Mouse (Mus musculus) hindbrain, postnatal 0 days (tissue): ENCODE results near the gene Scn2b. TPM values are rescaled to one million over a fixed set of nuclear protein-coding genes. Genes with fewer than 3 reads are reported as not detected.
A peak's percentile ranks its signal among the peaks of the same experiment; 100 is the strongest.

Experiments used
- ATAC-seq: fragments of 200-750 bp; cut with Nextera tagmentation; 2 replicates; pipeline ENCODE4 v1.8.0; 2017; ENCODE audit warnings: mild to moderate bottlenecking, moderate TSS enrichment, moderate library complexity
- DNase-seq: peaks from one replicate; pipeline ENCODE4 v3.0.0-alpha.2; 2015; ENCODE audit warnings: low spot score
- H3K27ac ChIP-seq: fragments of 300-500 bp; sonication (generic); 2 replicates; pipeline ENCODE4 v1.5.1; 2014; ENCODE audit warnings: mild to moderate bottlenecking
- H3K27me3 ChIP-seq: fragments of 300-500 bp; sonication (generic); 2 replicates; pipeline ENCODE4 v1.6.1; 2014; ENCODE audit warnings: low read length, mixed read lengths; ENCODE audit not compliant: insufficient read depth
- H3K36me3 ChIP-seq: fragments of 300-500 bp; sonication (generic); 2 replicates; pipeline ENCODE4 v1.6.1; 2014; ENCODE audit warnings: low read length, mixed read lengths; ENCODE audit not compliant: insufficient read depth
- H3K4me1 ChIP-seq: fragments of 300-500 bp; sonication (generic); 2 replicates; pipeline ENCODE4 v1.6.1; 2014; ENCODE audit warnings: antibody characterized with exemption, low read length, mixed read lengths; ENCODE audit not compliant: insufficient read depth
- H3K4me2 ChIP-seq: fragments of 300-500 bp; sonication (generic); 2 replicates; pipeline ENCODE4 v1.6.1; 2014; ENCODE audit warnings: low read depth, mild to moderate bottlenecking, low read length, moderate library complexity, mixed read lengths
- H3K4me3 ChIP-seq: fragments of 300-500 bp; sonication (generic); 2 replicates; pipeline ENCODE4 v1.5.1; 2014; ENCODE audit warnings: low read length
- H3K9ac ChIP-seq: fragments of 300-500 bp; sonication (generic); replicated peaks from 2 replicates; pipeline ENCODE4 v1.6.1; 2014; ENCODE audit warnings: mild to moderate bottlenecking, low read length, moderate library complexity, mixed read lengths
- H3K9me3 ChIP-seq: fragments of 300-500 bp; sonication (generic); 2 replicates; pipeline ENCODE4 v1.6.1; 2016; ENCODE audit warnings: low read length, mixed read lengths
- CTCF ChIP-seq: IDR thresholded peaks from 2 replicates; pipeline ENCODE4 v1.5.1; 2016; ENCODE audit warnings: antibody characterized with exemption, control low read depth, low read depth
- WGBS: fragments of 180-500 bp; shearing (Covaris S2); extraction: QIAGEN DNeasy Blood & Tissue Kit; methylation state at CpG from one replicate; pipeline ENCODE4 v1.1.7; 2014; 5-methylcytosine and 5-hydroxymethylcytosine counted together
- polyA plus RNA-seq: library from polyadenylated mRNA; unstranded; fragments of >200 nt; fragmentation: Nextera tagmentation; extraction: Ambion mirVana; gene quantifications from 2 replicates; pipeline ENCODE4 v1.2.1, GENCODE M21; 2015
- total RNA-seq: library from RNA; depleted of rRNA; stranded (reverse); fragments of >200 nt; gene quantifications from 2 replicates; pipeline ENCODE4 v1.2.3, GENCODE M21; 2014

The Scn2b gene
- total and polyA plus RNA-seq, 2 experiments from 2014 or later, result 9.0 to 14.3 TPM

- H3K4me3 ChIP-seq, result peak overlapping the region; percentile 73
- peaks cover 21% of the 10 kb centered on the region for H3K4me1 ChIP-seq
- TF ChIP-seq CTCF, result no peak
- peak overlapping the region; percentile 71 for H3K4me2 ChIP-seq
- DNase-seq (peak; percentile 25), ATAC-seq (no peak)
- H3K9ac ChIP-seq, result peak overlapping the region; percentile 96
- no peaks in the 10 kb centered on the region for H3K9me3 ChIP-seq
- no peaks in the 10 kb centered on the region for H3K27me3 ChIP-seq
- 15% methylated on average over 10 of the region's 10 CpGs for WGBS
- peak overlapping the region; percentile 94 for H3K27ac ChIP-seq
- H3K36me3 ChIP-seq, result no peaks in the 10 kb centered on the region
Observed at GRCm38 (mm10) chr9:45118552-45118951, 970 bp downstream of the Scn2b start.

GRCm38 (mm10) chr9:45119316-45119953 is 1.9 kb downstream of the Scn2b start:
- no peak overlapping the region for H3K27ac ChIP-seq
- 94% methylated on average over 8 of the region's 8 CpGs for WGBS
- H3K4me1 ChIP-seq, result peaks cover 21% of the 10 kb centered on the region
- H3K9me3 ChIP-seq, result no peaks in the 10 kb centered on the region
- TF ChIP-seq CTCF, result peak; percentile 41
- H3K4me2 ChIP-seq, result peak overlapping the region; percentile 71
- no peak for DNase-seq
- 0 out of 2 replicates have a peak overlapping the region, but pooled peaks have one; percentile 96 for H3K9ac ChIP-seq
- no peak for ATAC-seq
- H3K36me3 ChIP-seq, result no peaks in the 10 kb centered on the region
- peak overlapping the region; percentile 73 for H3K4me3 ChIP-seq
- H3K27me3 ChIP-seq, result no peaks in the 10 kb centered on the region

GRCm38 (mm10) chr9:45119954-45120530 is 2.5 kb downstream of the Scn2b start:
- no peak overlapping the region for H3K9ac ChIP-seq
- peak overlapping the region; percentile 71; the same call in 1 of the 2 replicates for H3K4me2 ChIP-seq
- no peaks in the 10 kb centered on the region for H3K27me3 ChIP-seq
- H3K4me3 ChIP-seq, result no peak overlapping the region
- H3K36me3 ChIP-seq, result no peaks in the 10 kb centered on the region
- H3K4me1 ChIP-seq, result peaks cover 21% of the 10 kb centered on the region
- H3K9me3 ChIP-seq, result no peaks in the 10 kb centered on the region
- no peak for TF ChIP-seq CTCF
- H3K27ac ChIP-seq, result no peak overlapping the region
- no peak for ATAC-seq
- DNase-seq, result no peak
- WGBS, result 86% methylated on average over 14 of the region's 14 CpGs

- H3K36me3 ChIP-seq, result peaks cover 5% of the 10 kb centered on the region; the same call in 1 of the 2 replicates
- no peak for TF ChIP-seq CTCF
- no peak overlapping the region for H3K4me3 ChIP-seq
- DNase-seq (no peak), ATAC-seq (no peak)
- no peak overlapping the region for H3K4me2 ChIP-seq
- no peak overlapping the region for H3K27ac ChIP-seq
- no peaks in the 10 kb centered on the region for H3K27me3 ChIP-seq
- no peaks in the 10 kb centered on the region for H3K9me3 ChIP-seq
- H3K4me1 ChIP-seq, result peaks cover 21% of the 10 kb centered on the region
- 85% methylated on average over 6 of the region's 6 CpGs for WGBS
- H3K9ac ChIP-seq, result no peak overlapping the region
Observed at GRCm38 (mm10) chr9:45120567-45120966, 3.0 kb downstream of the Scn2b start.

GRCm38 (mm10) chr9:45121001-45121400 is 3.4 kb downstream of the Scn2b start:
- H3K36me3 ChIP-seq, result peaks cover 6% of the 10 kb centered on the region; the same call in 1 of the 2 replicates
- no peak overlapping the region for H3K27ac ChIP-seq
- no peak for TF ChIP-seq CTCF
- DNase-seq (no peak), ATAC-seq (no peak)
- peaks cover 21% of the 10 kb centered on the region for H3K4me1 ChIP-seq
- H3K9me3 ChIP-seq, result no peaks in the 10 kb centered on the region
- no peak overlapping the region for H3K9ac ChIP-seq
- no peaks in the 10 kb centered on the region for H3K27me3 ChIP-seq
- no peak overlapping the region for H3K4me3 ChIP-seq
- 0 out of 2 replicates have a peak overlapping the region, but pooled peaks have one; percentile 7 for H3K4me2 ChIP-seq
- 56% methylated on average over 6 of the region's 6 CpGs for WGBS

GRCm38 (mm10) chr9:45121769-45122168 is 4.2 kb downstream of the Scn2b start:
- peak; percentile 96 for TF ChIP-seq CTCF
- Histone ChIP-seq H3K4me1 (peaks cover 18% of the 10 kb centered on the region), H3K4me3 (peak overlapping the region; percentile 16), H3K36me3 (peaks cover 6% of the 10 kb centered on the region; the same call in 1 of the 2 replicates), H3K9ac (0 out of 2 replicates have a peak overlapping the region, but pooled peaks have one; percentile 33), H3K4me2 (peak overlapping the region; percentile 49), H3K27ac (peak overlapping the region; percentile 48; the same call in 1 of the 2 replicates), H3K27me3 (no peaks in the 10 kb centered on the region), H3K9me3 (no peaks in the 10 kb centered on the region)
- ATAC-seq (peak; percentile 43), DNase-seq (peak; percentile 90)
- WGBS, result 6% methylated on average over 10 of the region's 10 CpGs
